Mouse (Mus musculus): ENCODE data around the gene Scn3a.

The Scn3a gene

DNA sequence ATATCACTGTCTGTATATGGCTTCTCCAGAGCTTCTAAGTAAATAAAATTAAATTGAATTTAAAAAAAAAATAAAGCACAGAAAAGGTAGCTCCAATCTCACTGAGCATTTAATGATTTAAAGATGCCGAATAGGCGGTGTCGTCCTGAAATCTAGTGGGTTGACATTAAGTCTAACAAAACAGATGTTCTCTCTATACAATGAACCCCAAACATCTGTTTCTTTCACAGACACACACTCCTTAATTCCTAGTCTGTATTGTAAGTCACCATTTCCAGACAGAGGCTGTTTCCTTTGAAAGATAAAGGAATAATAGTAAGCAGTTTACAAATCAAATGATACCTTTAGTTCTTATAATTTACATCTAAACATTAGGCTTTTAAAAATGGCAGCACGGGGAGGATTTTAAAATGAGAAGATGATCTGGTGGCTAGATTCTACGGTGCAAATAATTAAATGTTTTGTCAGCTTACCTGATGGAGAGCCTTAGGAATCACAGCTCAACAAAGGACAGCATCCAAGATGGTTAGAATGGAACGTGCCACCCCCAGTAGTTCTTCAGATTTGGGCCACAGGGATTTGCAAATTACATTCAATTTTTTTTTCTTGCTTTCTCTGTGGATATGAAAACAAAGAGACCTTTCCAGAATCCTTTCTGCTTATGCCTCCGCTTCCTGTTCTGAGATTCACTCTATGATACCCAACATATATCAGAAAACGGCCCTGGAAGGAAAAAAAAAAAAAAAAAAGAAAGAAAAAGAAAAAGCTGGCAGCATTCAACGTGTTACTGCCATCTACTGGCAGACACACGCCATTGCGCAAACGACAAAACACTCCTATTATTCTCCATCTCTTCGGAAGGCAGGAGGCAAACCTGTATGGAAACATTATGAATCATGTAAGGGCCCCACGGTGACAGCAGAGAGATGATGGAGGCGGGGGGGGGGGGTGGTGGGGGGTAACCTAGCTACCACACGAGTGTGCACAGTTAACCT, at the start of gene Scn3a:
Gene Scn3a (minus strand): TSS at position 835 of the 995 bp plus-strand sequence.
- peak; percentile 62 for DNase-seq (ENCODE audit: low spot score)

DNA sequence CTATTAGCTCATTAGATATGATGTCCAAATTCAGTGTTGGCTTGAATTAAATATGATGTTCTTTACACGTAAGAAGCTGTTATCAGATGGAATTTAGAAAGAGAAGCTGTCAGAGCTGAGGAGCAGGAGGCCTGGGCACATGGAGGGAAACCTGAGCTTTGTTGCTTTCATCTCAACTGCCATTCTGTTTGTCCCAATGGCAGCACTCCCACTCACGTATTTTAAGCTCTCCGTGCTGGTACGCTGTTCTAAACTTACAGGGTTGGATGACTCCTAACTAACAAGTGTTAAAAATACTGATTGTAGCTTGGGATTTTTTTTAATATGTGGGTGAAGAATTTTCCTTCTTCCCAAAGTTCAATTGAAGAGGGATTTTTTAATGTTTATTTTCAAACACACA, 44.5 kb upstream of the Scn3a start:
- no peak for DNase-seq (ENCODE audit: low spot score)

DNA sequence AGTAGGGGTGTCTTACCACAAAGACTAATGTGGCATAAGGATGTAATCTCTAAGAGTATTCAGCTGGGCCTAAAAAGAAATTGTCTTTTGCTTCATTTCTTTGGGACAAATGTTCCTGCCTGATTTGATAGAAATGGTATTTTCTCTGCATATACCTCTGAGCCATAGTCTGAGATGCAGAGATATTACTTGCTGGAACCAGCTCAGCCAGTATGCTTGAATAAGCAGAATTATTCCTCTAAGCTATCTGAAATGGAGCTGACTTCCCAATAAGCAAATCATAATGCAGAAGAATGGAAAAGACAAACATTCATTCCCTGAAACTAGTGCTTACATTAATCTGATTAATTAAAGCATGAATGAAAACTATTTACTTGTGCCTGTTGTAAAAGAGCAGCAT, 40.4 kb upstream of the Scn3a start:
- DNase-seq (ENCODE audit: low spot score) = no peak

DNA sequence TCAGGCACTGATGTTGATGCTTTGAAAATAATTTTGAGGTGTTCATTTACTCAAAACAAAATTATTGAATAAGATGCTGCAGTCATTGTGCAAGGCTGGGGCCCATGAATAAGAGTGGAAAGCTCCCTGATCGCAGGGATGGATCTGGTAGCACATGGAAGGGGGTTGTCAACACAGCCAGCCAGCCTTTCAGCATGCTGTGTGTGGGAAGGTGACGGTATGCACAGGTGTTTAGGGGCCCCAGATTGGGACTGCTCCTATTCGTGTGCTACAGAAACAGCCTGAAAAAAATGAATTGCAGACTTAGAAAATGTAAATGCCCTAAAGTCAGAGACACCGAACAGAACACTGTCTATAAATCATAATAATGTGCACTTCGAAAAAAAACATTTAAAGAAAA, 20.3 kb upstream of the Scn3a start:
- no peak for DNase-seq (ENCODE audit: low spot score)

DNA sequence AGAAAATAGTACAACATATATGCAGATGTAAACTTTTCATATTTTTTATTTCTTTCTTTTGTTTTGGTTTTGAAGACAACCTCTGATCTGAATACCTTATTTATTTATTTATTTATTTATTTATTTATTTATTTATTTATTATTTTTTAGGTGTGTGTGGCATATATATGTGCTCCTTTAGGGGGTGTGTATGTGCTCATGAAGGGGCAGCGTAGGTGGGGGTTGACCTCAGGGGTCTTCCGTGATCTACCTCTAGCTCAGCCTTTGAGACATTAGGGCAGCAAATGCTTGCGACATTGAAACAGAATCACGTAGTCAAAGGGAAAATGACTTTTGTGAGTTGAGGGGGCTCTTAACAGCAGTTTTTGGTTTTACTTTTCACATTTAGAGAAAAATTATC, 498 bp upstream of the Scn3a start:
- DNase-seq (ENCODE audit: low spot score) = no peak

DNA sequence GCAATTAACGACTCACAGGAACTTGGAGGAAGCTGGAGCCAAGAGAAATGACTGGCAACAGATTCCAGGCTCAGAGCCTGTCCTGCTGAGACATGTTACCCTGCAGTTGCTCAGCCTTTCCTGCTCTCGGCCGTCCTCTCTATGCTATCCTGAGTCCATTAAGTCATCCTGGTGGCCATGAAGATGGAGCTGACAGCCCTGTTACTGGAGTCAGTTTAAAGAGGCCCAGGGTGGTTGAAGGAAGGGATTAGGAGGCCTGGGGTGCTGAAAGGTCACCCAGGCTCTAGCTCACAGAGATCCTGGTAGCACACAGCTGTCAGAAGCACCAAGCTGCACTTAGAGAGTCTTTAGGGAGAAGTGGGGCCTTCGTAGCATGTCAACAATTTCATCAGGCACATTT, 3.5 kb downstream of the Scn3a start:
- DNase-seq (ENCODE audit: low spot score) = no peak

DNA sequence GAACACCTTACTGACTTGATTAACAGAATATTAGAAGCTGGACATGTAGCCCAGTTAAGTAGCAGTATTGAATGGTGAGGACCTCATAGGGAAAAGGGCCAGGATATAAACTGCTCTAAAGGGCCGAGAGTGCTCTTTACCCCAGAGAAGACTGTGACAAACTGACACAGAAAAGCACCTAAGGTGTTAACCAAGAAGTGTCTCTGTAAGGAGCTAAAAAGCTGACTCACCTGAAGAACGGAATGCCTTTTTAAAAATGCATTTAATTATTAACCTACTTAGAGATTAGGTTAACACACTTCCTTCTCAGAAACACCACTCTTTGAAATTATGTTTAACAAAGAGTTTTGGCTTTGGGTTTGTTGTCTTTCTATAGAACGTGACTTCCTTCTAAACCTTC, 9.7 kb downstream of the Scn3a start:
- DNase-seq (ENCODE audit: low spot score) = no peak

DNA sequence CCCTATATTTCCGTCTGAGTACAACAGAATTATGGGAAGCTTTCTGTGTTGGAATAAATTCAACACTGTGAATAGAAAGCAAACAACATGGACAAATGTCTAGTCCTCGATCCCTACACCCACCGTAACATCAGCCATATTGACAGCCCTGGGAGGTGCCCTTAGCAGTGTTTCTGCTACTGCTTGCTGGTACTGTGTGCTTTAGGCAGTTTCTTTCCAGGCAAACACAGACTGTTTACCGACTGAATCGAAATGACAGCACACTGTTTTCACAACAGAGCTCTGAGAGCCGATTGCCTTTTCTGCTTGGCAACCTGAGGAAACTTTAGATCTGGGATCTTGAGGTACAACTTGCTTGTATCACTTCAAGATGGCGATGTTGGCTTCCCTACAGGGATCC, 12.8 kb downstream of the Scn3a start:
- no peak for DNase-seq (ENCODE audit: low spot score)

DNA sequence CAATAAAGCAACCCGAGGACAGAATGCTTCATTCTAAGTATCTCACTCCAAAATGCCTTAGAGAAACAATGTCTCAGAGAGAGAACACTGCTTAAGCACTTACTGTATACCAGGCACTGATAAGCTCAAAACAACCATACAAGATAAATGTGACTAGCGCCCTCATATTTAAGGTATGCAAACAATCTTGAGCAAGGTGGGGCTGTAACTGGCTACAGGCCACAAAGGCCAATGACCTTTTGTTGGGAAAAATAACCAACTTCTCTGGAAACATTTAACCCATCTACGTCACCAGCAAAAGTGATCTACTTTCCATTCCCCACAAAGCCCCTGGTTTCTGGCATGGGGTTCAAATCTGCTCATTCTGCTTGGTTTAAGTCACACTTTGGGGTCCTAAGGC, 14.0 kb downstream of the Scn3a start:
- no peak for DNase-seq (ENCODE audit: low spot score)

DNA sequence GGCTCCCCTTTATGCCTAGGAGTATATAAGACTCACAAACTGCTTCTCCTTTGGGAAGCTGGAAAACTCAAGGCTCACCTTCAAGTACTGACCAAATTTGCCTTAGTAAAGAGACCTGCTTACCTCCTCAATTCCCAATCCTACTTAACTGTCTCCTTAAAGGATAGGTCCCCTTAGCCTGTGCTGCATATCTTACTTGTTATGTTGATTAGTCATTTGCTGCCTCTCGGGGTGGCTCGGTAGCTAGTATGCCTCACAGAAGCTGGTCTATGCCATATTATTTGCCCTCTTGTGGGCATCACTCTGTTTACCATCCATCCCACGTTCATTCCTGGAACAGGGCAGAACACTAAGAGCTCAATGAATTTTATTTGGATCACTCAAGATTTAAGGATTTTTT, 14.7 kb downstream of the Scn3a start:
- DNase-seq (ENCODE audit: low spot score) = no peak

DNA sequence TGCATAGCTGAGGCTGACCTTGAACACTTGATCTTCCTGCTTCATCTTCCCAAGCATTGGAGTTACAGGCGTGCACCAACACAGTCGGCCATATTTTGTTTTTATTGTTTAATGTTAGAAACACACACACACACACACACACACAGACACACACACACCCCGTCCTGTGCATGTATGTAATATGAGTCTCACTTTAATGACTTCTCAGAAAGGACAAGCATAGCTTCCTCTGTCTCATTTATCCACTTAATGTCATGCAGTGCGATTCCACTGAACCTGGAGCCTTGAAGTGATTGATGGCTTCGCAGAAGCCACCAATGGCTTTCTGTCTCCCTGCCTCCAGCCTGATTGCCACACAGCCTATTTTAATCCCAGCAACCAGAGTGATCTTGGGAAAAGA, 15.2 kb downstream of the Scn3a start:
- DNase-seq (ENCODE audit: low spot score) = no peak

DNA sequence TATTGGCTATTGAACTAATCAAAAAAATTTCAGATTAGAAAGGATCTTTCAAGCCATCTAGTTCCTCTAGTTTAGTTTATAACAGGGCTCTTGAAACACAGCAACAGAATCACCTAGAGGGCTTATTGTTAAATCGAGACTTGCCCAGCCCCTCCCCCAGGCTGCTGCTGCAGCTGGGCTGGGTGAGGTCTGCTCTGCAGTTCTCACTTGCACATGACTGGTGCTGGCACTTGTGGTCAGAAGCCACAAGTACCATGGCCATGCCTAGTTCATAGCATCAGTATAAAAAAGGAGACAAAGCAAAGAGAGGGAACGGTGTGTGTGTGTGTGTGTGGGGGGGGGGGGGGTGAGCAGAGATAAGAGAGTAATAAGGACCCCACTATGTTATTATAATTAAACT, 15.7 kb downstream of the Scn3a start:
- DNase-seq (ENCODE audit: low spot score) = no peak

DNA sequence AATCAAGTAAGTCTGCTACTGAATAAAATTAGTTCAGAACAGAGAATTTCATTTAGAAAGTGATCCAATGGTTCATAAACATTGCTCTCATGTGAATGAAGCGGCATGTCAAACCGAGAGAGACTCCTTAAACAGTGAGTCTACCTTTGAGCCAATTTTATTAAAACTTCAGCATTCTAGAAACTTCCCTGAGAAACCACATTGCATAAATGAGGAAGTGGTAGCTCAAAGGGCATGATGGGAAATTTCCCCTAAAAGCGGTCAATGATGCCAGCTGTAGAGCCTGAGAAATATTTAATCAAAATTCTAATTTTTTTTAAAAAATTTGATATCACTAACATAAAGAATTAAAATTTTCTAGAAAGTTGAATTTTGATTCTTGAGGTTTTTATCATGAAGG, 16.9 kb downstream of the Scn3a start:
- no peak for DNase-seq (ENCODE audit: low spot score)

DNA sequence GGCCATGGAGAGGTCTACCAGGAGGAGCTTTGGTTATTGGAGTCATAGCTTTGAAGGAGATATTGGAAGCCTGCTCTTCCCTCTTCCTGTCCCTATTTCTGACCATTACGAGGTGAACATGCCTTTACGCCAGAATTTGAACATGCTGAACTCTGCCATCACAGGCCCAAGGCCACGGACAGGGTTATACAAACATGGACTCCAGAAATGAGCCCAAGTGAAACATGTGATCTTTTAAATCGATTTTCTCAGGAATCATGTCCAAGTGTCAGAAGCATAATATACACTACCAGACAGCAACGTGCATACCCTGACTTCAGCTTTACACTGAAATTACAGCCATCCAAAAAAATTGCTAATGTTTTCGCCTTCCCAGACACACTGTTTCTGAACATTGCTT, 18.8 kb downstream of the Scn3a start:
- no peak for DNase-seq (ENCODE audit: low spot score)

DNA sequence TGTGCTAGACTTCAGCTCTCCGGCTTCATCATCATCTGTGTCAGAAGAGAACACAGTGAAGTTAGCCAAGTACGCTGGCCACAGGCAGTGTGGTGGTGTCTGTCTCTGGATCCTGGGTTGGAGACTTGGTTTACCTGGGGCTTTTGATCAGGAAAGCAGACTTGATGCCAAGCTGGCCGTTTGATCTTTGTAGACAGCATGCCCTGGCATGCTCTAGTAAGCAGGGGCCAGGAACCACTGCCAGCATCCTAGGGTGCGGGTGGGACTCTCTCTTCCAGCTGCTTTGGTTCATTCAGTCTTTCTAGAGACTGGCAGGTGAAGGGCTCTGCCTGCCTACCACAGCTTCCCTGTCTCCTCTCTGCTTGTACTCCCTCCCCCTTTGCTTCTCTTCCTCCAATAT, 20.1 kb downstream of the Scn3a start:
- no peak for DNase-seq (ENCODE audit: low spot score)

DNA sequence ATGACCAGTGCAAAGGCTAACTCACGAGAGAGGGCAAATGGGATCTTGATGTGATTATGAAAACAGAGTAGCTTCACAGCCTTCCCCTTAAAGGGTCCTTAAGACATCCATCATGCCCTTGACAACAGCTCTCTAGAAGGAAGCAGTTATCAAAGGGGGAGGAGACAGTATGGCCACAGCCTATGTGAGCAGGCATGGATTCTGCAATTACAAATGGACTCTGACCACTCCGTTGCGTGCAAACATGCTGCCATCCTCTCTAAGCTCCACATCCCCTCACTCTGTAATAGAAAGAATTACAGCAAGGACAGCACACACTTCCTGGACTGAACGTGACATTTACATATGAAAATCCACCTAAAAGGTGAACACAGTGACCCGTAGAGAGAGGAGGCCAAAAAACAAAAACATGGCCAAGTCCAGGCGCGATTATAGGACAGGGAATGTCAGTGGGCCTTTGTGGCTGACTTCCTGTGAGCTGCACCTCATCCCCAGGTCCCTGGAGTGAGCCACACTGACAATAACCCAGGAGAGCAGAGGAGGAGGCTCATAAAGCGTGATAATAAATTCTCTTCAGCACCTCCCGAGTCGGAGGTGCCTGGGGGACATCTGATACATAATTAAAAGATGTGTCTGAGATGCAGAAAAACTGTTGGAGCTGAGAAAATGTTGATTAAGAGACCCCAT, 24.4 kb downstream of the Scn3a start:
- DNase-seq (ENCODE audit: low spot score) = no peak

DNA sequence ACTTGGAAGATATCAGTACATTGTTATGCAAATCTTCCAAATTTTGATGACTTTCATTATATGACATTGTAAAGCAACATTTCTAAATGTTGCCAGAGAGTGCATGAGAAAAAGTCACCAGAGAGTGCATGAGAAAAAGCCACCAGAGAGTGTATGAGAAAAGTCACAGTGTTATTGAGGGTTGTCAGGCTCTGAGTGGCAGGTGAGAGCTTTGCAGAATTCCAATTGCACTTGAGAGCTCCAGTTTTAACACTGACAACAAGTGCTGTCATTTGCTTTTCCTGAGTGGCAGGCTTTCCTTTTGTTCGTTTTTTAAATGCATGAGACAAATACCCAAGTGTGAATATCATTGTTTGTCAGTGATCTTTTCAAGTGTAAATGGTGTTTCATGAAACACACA, 25.6 kb downstream of the Scn3a start:
- DNase-seq (ENCODE audit: low spot score) = no peak

DNA sequence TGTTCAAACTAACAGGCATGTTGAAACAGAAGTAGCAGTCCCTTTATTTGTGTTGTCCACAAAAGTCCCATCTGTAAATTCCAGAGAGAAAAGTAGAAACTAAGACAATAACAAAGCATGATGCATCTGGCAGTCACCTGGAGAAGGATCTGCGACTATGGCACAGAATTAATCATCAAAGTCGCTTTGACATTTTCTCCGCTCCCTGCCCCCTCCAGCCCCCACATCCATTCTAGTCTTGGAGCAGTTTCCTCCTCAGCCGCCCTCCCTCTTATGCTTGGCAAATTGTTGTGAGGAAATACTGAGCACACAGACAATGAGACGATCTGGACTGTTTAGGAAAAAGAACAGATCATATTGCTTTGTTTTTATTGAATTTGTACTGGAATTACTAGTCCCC, 29.0 kb downstream of the Scn3a start:
- DNase-seq (ENCODE audit: low spot score) = no peak

DNA sequence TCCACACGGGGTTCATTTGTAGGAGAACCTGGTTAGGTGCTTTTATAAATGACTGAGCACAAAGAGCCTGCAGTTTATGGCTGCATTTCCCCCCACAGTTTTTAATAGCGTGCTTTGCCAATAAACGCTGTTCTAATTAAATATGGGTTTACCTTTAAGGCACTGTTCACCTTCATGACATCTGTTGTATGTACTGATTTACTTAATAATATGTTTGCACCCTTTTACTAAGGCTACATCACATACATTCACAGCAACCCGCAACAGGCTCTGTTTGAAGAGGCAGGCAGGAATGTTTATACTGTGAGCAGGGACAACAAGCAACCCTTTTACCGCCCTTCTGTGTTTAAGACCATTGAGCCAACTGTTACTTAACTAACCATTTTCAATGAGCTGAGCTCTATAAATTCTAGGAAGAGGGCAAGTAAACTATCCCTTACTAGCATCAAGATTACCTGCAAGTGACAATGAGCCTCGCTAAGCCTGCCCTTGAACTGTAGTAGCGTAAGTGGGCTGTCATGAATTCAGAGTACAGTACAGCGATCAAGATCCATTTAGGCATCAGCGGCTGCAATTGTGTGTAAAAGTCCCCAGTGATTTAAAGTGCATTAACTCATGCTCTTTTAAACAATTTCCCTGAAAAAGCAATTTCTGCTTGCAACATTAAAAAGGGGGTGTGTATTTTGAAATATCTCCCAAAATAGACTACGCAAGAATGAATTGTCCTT, 35.1 kb downstream of the Scn3a start:
- DNase-seq (ENCODE audit: low spot score) = no peak

DNA sequence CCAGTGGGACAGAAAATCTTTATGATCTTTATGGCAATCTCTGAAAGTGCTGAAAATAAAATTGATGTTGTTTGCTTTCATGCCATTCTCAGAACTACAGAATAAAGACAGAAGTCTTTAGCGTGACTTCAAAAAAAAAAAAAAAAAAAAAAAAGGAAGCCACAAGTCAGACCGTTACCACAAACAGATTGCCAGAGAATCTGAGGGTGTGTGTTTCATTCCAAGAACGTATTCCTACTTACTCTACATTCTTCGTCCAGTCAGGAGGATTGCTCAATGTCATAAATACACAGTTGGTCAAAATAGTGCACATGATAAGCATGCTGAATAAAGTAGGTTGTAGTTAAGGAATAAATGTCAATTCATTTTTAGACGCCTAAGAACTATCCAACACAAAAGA, 38.3 kb downstream of the Scn3a start:
- DNase-seq (ENCODE audit: low spot score) = peak; percentile 5

DNA sequence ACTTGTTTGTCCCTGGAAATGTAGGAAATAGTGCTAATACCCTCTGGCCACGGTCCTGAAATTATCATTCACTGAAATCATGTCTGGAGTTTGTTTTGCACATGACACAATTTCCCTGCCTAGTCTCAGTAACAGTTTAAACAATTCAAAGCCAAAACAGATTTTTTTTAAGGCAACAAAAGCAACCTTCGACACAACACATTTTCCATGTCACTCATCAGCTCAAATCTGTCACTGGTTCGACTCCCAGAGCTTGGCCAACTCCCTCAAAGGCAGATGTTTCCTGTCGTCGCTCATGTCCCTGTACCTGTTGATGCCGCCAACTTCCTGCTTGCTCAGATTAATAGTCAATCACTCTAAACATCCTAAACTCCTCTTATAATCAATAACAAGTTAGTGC, 50.7 kb downstream of the Scn3a start:
- no peak for DNase-seq (ENCODE audit: low spot score)

DNA sequence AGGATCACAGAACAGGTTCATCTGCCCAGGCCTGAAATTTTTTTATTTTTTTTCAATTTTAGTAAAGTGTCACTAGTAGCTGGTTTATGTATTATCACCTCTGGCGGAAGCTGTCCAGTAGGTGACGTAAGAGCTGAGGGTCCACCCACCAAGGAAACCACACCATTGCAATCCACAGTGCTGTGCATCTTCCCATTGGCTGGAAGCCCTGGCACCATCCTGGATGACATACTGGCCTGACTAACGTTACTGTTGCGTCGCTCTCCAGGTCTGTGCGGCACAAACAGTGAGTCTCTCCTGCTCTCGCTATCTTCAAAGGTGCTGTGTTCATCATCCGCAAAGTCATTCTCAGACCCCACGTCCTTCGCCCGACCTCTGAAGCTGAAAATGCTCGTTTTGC, 59.2 kb downstream of the Scn3a start:
- DNase-seq (ENCODE audit: low spot score) = no peak

DNA sequence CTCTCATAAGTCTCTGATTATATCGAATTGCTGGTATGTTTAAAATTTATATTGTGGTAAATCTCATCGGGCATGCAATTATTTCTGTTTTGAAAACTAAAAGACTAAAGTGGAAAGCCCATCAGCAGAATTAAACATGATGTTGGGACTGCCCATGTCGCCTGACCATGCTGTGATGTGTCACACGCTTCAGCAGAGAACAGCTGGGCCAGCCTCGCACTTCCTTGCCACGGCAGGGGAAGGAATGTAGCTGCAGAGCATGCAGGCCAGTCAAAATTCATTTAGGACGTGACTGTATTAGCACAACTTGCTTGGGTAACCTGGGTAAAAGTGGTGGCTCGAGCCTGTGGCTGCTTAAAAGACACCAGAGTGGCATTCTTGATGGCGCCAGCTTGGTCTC, 77.0 kb downstream of the Scn3a start:
- no peak for DNase-seq (ENCODE audit: low spot score)

Data from adipocyte (in vitro differentiated cells).